Mouse (Mus musculus): ENCODE measurements at regions not wholly inside any gene's neighbourhood (a gene's known extent, or its start where the extent isn't known, plus 50 kb on each side); places are given as distances from the start of the nearest gene placed in this dataset.

GRCm38 (mm10) chr14:80657408-80657807, 673.5 kb downstream of the Olfm4 start:
- no peak for DNase-seq (ENCODE audit: low read depth, low spot score)

- DNase-seq (ENCODE audit: low read depth, low spot score), result no peak
Measured at GRCm38 (mm10) chr14:80682876-80683275, 699.0 kb downstream of the Olfm4 start.

- DNase-seq (ENCODE audit: low read depth, low spot score), result peak; percentile 12
Measured at GRCm38 (mm10) chr14:80683282-80683681, 699.4 kb downstream of the Olfm4 start.

- DNase-seq (ENCODE audit: low read depth, low spot score), result no peak
Measured at GRCm38 (mm10) chr14:80683703-80684102, 699.8 kb downstream of the Olfm4 start.

- no peak for DNase-seq (ENCODE audit: low read depth, low spot score)
Measured at GRCm38 (mm10) chr14:80690476-80690875, 706.6 kb downstream of the Olfm4 start.

GRCm38 (mm10) chr14:80722766-80723531, 739.1 kb downstream of the Olfm4 start:
- no peak for DNase-seq (ENCODE audit: low read depth, low spot score)

- DNase-seq (ENCODE audit: low read depth, low spot score), result no peak
Measured at GRCm38 (mm10) chr14:80731194-80731593, 747.3 kb downstream of the Olfm4 start.
